Mouse (Mus musculus): ENCODE measurements around the gene Aqp3.

DNA sequence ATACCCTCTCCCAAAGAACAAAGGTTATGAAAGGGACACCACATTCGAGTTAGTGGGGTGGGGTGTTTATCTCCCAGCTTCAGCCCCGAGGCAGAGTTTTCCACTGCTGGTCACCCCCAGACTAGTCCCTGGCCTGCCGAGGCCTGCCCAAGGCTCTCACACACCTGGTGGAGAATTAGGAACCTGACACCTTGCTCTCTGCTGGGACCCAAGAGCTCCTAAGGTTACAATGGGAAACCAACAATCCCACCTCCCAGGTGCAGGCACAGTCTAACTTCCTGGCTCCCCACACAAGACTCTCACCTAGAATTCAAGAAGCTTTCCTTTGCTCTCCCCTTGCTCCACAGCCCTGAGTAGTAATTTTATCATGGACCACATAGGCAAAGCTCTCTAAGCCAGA, 18.8 kb upstream of the Aqp3 start:
- TF ChIP-seq CTCF (IDR thresholded peaks at IDR 0.05; ENCODE audit: extremely low read depth, insufficient read length, insufficient replicate concordance, low read depth, low read length) (no peak), POLR2A (IDR thresholded peaks at IDR 0.05; ENCODE audit: low read depth, low read length) (no peak)
